ENCODE assay signal across 8 mouse cellular contexts in the genomic region with DNA sequence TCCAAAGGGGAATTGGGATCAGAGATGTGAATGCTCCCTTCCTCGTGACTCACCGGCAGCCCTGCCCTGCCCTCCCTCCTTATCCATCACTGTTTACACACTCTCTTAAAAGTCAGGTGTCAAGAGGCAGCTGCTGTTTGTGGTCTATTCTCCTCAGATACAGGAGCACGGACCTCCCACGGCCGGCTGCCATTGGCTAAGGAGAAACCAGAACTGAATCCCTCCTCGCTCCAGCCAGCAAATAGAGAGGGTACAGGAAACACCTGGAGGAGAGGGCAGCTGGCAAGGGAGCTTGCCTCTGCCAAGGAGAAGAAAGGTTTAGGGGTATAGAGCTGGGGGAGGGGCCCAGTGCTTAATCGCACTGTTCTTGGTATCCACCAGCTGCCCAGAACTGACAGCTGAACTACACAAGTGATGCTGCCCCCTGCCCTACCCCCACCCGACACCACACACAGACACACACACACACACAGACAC. TPM values are rescaled to one million over a fixed set of nuclear protein-coding genes. Genes with fewer than 3 reads are reported as not detected.
DNase-seq lines count a peak whose midpoint lies in the region; ATAC-seq and TF ChIP-seq lines count a peak whose summit lies in the region.

No protein-coding gene starts in this region.

- DNase-seq in neural tube, embryonic 10.5 days (ENCODE audit: extremely low spot score, low spot score), result no peak
- peak; percentile 63 for DNase-seq in forebrain, embryonic 14.5 days (ENCODE audit: low spot score)
- peak; percentile 66 for DNase-seq in kidney, adult 2 months
- DNase-seq in splenic B cell, adult 2 months (ENCODE audit: low read depth, low spot score), result peak; percentile 79
- no peak for DNase-seq in adrenal gland, postnatal 25 days

- no peak overlapping the region for H3K4me3 ChIP-seq in neural tube, embryonic 12.5 days
- no peak overlapping the region for H3K4me3 ChIP-seq in forebrain, embryonic 14.5 days (ENCODE audit: low read depth, low read length)
- no peak overlapping the region for H3K4me3 ChIP-seq in kidney, adult 2 months (ENCODE audit: insufficient read depth, low read depth, low read length)
- H3K4me3 ChIP-seq in lung, embryonic 16.5 days (ENCODE audit: low read length), result no peak overlapping the region

- H3K27me3 ChIP-seq in neural tube, embryonic 12.5 days (replicated peaks), result no peaks in the 10 kb centered on the region
- H3K27me3 ChIP-seq in forebrain, embryonic 14.5 days (replicated peaks; ENCODE audit: control insufficient read depth, insufficient read depth, low read length), result no peaks in the 10 kb centered on the region
- H3K27me3 ChIP-seq in kidney, adult 2 months (replicated peaks; ENCODE audit: control insufficient read depth, insufficient read depth, low read length), result no peaks in the 10 kb centered on the region
- H3K27me3 ChIP-seq in lung, embryonic 16.5 days (ENCODE audit: control insufficient read depth, insufficient read depth, low read depth, low read length), result no peaks in the 10 kb centered on the region
- no peaks in the 10 kb centered on the region for H3K27me3 ChIP-seq in splenic B cell, adult 2 months (ENCODE audit: control insufficient read depth, insufficient read depth, low read length, poor library complexity, severe bottlenecking)

- H3K36me3 ChIP-seq in neural tube, embryonic 12.5 days, result no peaks in the 10 kb centered on the region
- no peaks in the 10 kb centered on the region for H3K36me3 ChIP-seq in forebrain, embryonic 14.5 days (ENCODE audit: control insufficient read depth, insufficient read depth, low read length)
- no peaks in the 10 kb centered on the region for H3K36me3 ChIP-seq in kidney, adult 2 months (ENCODE audit: control insufficient read depth, insufficient read depth, low read length)
- H3K36me3 ChIP-seq in lung, embryonic 16.5 days (ENCODE audit: control insufficient read depth, insufficient read depth, low read length), result no peaks in the 10 kb centered on the region
- H3K36me3 ChIP-seq in splenic B cell, adult 2 months (ENCODE audit: control insufficient read depth, insufficient read depth, low read length, poor library complexity, severe bottlenecking), result no peaks in the 10 kb centered on the region

- WGBS in neural tube, embryonic 12.5 days, result 13% methylated on average over 8 of the region's 8 CpGs
- WGBS in forebrain, embryonic 14.5 days, result 13% methylated on average over 8 of the region's 8 CpGs
- WGBS in kidney, adult 2 months, result 24% methylated on average over 8 of the region's 8 CpGs
- WGBS in lung, embryonic 16.5 days, result 8% methylated on average over 8 of the region's 8 CpGs

- no peak for TF ChIP-seq CTCF in kidney, adult 2 months (conservative IDR thresholded peaks at IDR 0.05; ENCODE audit: insufficient read depth, insufficient read length, low read depth, low read length)

- ATAC-seq in neural tube, embryonic 12.5 days (ENCODE audit: low FRiP score, low read depth), result no peak; the same call in 1 of the 2 replicates
- ATAC-seq in forebrain, embryonic 14.5 days, result no peak
- ATAC-seq in lung, embryonic 16.5 days (ENCODE audit: low read depth), result peak; percentile 70
- no peak for ATAC-seq in cerebellum, adult (ENCODE audit: insufficient number of reproducible peaks, low FRiP score, low TSS enrichment)

- H3K4me1 ChIP-seq in neural tube, embryonic 12.5 days, result peaks cover 76% of the 10 kb centered on the region
- H3K4me1 ChIP-seq in forebrain, embryonic 14.5 days (ENCODE audit: control insufficient read depth, insufficient read depth, low read length), result peaks cover 64% of the 10 kb centered on the region
- peaks cover 25% of the 10 kb centered on the region for H3K4me1 ChIP-seq in kidney, adult 2 months (ENCODE audit: control insufficient read depth, insufficient read depth, low read length)
- peaks cover 84% of the 10 kb centered on the region for H3K4me1 ChIP-seq in lung, embryonic 16.5 days (replicated peaks; ENCODE audit: control insufficient read depth, insufficient read depth, low read length)

- no peak overlapping the region for H3K27ac ChIP-seq in neural tube, embryonic 12.5 days
- peak overlapping the region; percentile 31; the same call in 1 of the 2 replicates for H3K27ac ChIP-seq in forebrain, embryonic 14.5 days (ENCODE audit: low read depth, low read length)
- no peak overlapping the region for H3K27ac ChIP-seq in kidney, adult 2 months (ENCODE audit: insufficient read depth, low read depth, low read length)
- peak overlapping the region; percentile 99 for H3K27ac ChIP-seq in lung, embryonic 16.5 days (ENCODE audit: low read length)

- H3K9ac ChIP-seq in neural tube, embryonic 12.5 days, result 0 out of 2 replicates have a peak overlapping the region, but pooled peaks have one; percentile 17
- no peak overlapping the region for H3K9ac ChIP-seq in forebrain, embryonic 14.5 days (ENCODE audit: low read length)
- no peak overlapping the region; the same call in 1 of the 2 replicates for H3K9ac ChIP-seq in lung, embryonic 16.5 days (ENCODE audit: low read length)

- no peak overlapping the region for H3K4me2 ChIP-seq in neural tube, embryonic 12.5 days (replicated peaks)
- no peak overlapping the region for H3K4me2 ChIP-seq in forebrain, embryonic 14.5 days (ENCODE audit: low read length)
- H3K4me2 ChIP-seq in lung, embryonic 16.5 days (ENCODE audit: low read depth, low read length), result no peak overlapping the region; the same call in 1 of the 2 replicates

- H3K9me3 ChIP-seq in neural tube, embryonic 12.5 days, result no peaks in the 10 kb centered on the region
- no peaks in the 10 kb centered on the region for H3K9me3 ChIP-seq in forebrain, embryonic 14.5 days (replicated peaks; ENCODE audit: control insufficient read depth, low read length)
- no peaks in the 10 kb centered on the region for H3K9me3 ChIP-seq in lung, embryonic 16.5 days (ENCODE audit: control insufficient read depth, low read length)

- TF ChIP-seq POLR2A in kidney, adult 2 months (IDR thresholded peaks at IDR 0.05; ENCODE audit: low read depth, low read length), result no peak

RNA-seq across cellular contexts. Expression of a gene that starts 11.7 kb away (rescaled TPM):
- 114 and 120 TPM in 2 replicates for polyA plus RNA-seq in neural tube, embryonic 12.5 days (2016; fragmentation: Nextera tagmentation; extraction: Ambion mirVana)
- polyA plus RNA-seq in forebrain, embryonic 14.5 days (2014; fragmentation: Nextera tagmentation; extraction: Ambion mirVana), result 67.3 and 82.6 TPM in 2 replicates
- 20.3 and 23.7 TPM in 2 replicates for polyA plus RNA-seq in kidney, adult 2 months (2012; rRNA removed)
- polyA plus RNA-seq in lung, embryonic 16.5 days (2015; fragmentation: Nextera tagmentation; extraction: Ambion mirVana), result 130 and 135 TPM in 2 replicates
- 17.8 and 18.1 TPM in 2 replicates for total RNA-seq in adrenal gland, postnatal 25 days (2021)

RNA-seq across cellular contexts. Expression of a gene that starts 30.1 kb away (rescaled TPM):
- polyA plus RNA-seq in neural tube, embryonic 12.5 days (2016; fragmentation: Nextera tagmentation; extraction: Ambion mirVana), result 16.8 and 20.5 TPM in 2 replicates
- 3.3 and 7.7 TPM in 2 replicates for polyA plus RNA-seq in forebrain, embryonic 14.5 days (2014; fragmentation: Nextera tagmentation; extraction: Ambion mirVana)
- polyA plus RNA-seq in kidney, adult 2 months (2012; rRNA removed), result 9.7 and 11.9 TPM in 2 replicates
- polyA plus RNA-seq in lung, embryonic 16.5 days (2015; fragmentation: Nextera tagmentation; extraction: Ambion mirVana), result 159 and 191 TPM in 2 replicates
- total RNA-seq in adrenal gland, postnatal 25 days (2021), result 4.7 and 5.0 TPM in 2 replicates

RNA-seq across cellular contexts. Expression of a gene that starts 43.9 kb away (rescaled TPM):
- polyA plus RNA-seq in neural tube, embryonic 12.5 days (2016; fragmentation: Nextera tagmentation; extraction: Ambion mirVana), result 0.15 and 0.38 TPM in 2 replicates
- 0.13 TPM in 1 of 2 replicates, not detected in the other for polyA plus RNA-seq in forebrain, embryonic 14.5 days (2014; fragmentation: Nextera tagmentation; extraction: Ambion mirVana)
- polyA plus RNA-seq in kidney, adult 2 months (2012; rRNA removed), result not detected in 2 replicates
- 0.09 and 0.24 TPM in 2 replicates for polyA plus RNA-seq in lung, embryonic 16.5 days (2015; fragmentation: Nextera tagmentation; extraction: Ambion mirVana)
- total RNA-seq in adrenal gland, postnatal 25 days (2021), result not detected in 2 replicates

Comparison
In these comparisons a context has a peak if more than half of its experiments do, and no peak if none do; other contexts are left out.
1. H3K27ac ChIP-seq: peak in forebrain, embryonic 14.5 days (single experiment) and lung, embryonic 16.5 days (single experiment); none in neural tube, embryonic 12.5 days (single experiment) and kidney, adult 2 months (single experiment).
2. DNase-seq: peak in forebrain, embryonic 14.5 days (single experiment), kidney, adult 2 months (single experiment) and splenic B cell, adult 2 months (single experiment); none in neural tube, embryonic 10.5 days (single experiment) and adrenal gland, postnatal 25 days (single experiment).